Mouse (Mus musculus) brown adipose tissue, adult 24 weeks (tissue): ENCODE results near the gene Arl15. TPM values are rescaled to one million over a fixed set of nuclear protein-coding genes. Genes with fewer than 3 reads are reported as not detected.

Source experiments
- H3K27ac ChIP-seq: fragments of 200-500 bp; replicated peaks from 2 replicates; pipeline ENCODE4 v1.5.1; 2012; ENCODE audit warnings: low read depth, mild to moderate bottlenecking, low read length
- H3K4me1 ChIP-seq: fragments of 200-500 bp; 2 replicates; pipeline ENCODE4 v1.6.1; 2012; ENCODE audit warnings: low read length, mixed read lengths; ENCODE audit not compliant: control insufficient read depth, insufficient read depth, insufficient read length
- H3K4me3 ChIP-seq: fragments of 200-500 bp; 2 replicates; pipeline ENCODE4 v1.5.1; 2012; ENCODE audit warnings: low read depth, mild to moderate bottlenecking, low read length, moderate library complexity; ENCODE audit not compliant: insufficient read depth
- polyA plus RNA-seq: library from polyadenylated mRNA; stranded (reverse); fragments of >200 nt; gene quantifications from 2 replicates; pipeline ENCODE4 v1.2.4, GENCODE M21; 2012; ENCODE audit not compliant: missing spikeins, insufficient read depth, insufficient read length

The Arl15 gene
- polyA plus RNA-seq, 1 experiment = 9.0 TPM

DNA sequence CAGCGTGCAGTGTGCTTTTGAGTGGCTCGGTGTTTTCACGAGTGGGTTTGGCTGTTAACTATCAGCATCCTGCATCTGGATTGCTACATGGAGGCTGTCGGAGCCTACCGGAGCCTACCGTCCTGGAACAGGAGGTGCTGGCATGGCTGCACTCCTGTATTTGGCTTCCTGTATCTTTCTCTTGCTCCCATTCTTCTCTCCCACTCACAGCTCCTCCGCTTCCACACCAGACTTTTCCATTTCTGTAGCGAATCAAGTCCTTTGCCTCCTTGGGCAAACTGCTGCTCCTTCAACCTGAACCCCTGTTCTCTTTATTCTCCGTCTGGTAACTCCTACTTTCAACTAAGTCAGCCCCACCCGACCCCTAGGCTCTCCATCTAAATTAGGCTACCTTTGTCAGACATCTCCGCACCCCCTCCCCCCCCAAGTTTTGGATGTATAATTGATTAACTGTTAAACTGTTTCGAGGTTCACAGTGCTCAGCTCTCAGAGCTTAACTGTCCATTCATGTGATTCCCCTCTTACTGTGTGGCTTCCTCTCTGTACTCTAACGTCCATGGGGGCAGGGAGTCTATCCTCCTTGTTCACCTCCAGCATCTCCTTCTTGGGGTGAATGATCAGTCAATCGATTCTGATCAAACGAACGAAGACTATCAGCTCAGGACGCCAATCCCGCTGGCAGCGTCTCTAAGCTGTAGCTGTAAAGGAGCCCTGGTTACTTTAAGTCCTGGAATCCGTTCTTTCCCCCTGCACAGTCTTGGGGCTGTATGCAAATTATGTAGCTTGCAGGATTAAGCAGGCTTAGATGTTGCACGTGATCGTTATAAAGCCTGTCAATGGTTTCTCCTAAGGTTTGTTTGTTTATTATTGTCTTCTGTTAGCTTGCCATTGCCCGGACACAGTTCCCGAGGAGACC, 95.1 kb downstream of the Arl15 start:
- Histone ChIP-seq H3K4me3 (no peak overlapping the region), H3K27ac (no peak overlapping the region), H3K4me1 (no peaks in the 10 kb centered on the region)

DNA sequence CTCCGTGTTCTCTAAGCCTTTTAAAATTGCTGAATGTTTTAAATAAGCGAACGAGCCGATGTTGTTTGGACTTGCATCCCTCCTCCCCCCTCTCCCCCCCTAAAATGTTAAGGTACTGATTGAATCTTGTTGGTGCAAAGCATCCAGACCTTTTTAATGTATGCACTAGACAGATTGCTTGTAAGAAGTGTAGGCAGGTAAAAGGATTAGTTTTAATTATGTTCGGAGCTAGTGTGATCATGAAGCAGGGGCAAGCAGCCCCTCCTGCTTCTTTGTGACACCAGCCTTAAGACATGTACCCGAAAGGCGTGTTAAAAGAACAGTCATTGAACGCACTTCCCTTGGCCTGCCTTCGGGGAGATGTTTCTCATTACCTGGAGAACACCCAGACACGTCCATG, 102.4 kb downstream of the Arl15 start:
- no peak overlapping the region for H3K27ac ChIP-seq
- H3K4me1 ChIP-seq = 0 out of 2 replicates have a peak, but pooled peaks cover 2% of the 10 kb centered on the region
- H3K4me3 ChIP-seq = no peak overlapping the region

DNA sequence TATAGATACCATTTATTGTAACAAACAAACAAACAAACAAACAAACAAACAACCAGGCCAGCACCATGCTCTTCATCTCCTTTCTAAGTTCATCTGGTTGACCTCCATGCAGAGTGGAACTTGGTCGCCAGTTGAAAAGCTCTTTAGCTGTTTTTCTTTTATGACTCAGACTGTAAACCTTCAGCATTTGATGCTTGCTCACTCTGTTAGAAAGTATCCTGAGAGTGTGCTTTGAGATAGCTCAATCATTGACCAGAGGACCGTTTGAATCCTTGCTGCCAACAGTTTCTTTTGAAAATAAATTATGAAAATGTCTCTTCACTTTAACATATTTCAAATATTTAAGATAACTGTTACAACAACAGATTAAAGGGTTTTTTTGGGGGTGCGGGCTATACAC, 103.2 kb downstream of the Arl15 start:
- no peak overlapping the region for H3K27ac ChIP-seq
- 0 out of 2 replicates have a peak, but pooled peaks cover 2% of the 10 kb centered on the region for H3K4me1 ChIP-seq
- no peak overlapping the region for H3K4me3 ChIP-seq

DNA sequence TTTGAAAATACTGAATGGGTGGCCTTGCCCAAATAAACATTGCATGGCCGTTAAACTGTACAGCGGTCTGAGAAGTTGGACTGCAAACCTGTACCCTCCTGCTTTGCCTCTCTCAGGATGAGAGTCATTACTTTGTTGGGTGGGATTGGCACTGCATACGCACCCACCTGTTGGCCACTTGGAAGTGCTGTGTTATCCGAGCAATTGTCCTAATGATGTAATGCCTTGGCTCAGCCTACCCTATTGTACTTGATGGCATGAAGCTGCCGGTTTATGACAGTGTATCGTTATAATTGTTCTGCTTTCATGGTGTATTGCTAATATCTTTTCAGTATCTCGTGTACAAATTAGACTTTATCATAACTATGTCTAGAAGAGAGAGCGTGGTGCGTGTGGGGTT, 103.6 kb downstream of the Arl15 start:
- no peak overlapping the region for H3K27ac ChIP-seq
- H3K4me1 ChIP-seq = 0 out of 2 replicates have a peak, but pooled peaks cover 2% of the 10 kb centered on the region
- no peak overlapping the region for H3K4me3 ChIP-seq

DNA sequence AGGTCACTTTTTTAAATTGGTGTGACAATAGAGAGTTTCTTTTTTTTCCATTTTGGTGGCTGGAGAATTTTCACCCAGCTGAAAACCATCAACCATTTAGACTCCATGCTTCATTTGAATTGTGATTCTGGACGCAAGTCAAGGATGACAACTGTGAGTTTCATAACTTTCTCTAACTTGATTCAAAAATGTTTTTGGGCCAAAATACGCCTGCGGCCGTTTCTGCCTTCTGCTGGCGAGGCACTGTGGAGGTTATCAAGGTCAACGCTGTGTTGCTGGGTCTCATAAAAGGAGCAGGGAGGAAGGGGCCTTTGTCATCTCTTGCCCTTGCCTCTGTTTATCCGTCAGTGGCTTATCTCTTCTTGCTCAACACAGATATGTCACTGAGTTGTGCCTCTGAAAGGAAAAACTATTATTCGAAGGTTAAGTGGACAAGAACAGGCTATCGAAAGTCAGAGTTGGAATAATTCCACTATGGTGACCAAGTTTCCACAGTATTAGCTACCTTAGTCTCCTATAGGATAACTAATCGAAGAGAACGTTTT, 106.8 kb downstream of the Arl15 start:
- no peaks in the 10 kb centered on the region for H3K4me1 ChIP-seq
- H3K4me3 ChIP-seq = no peak overlapping the region
- H3K27ac ChIP-seq = peak overlapping the region; percentile 60

DNA sequence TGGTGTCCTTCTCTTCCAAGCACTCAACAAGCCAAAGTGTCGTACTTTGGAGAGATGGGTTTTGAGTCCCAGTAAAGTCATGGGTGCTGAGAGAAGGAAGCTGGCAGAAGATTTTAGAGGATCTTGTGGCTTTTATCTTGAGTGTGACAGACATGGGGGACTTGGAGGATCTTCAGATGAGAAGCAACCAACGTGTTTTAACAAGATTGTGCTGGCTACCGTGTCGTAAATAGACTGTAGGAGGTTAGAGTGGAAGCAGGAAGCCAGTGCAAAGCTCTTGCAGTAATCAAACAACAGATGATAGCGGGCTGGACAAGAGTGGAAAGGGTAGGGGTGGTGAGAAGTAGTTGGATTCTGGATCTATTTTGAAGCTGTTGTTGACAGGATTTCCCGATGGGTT, 109.0 kb downstream of the Arl15 start:
- no peaks in the 10 kb centered on the region for H3K4me1 ChIP-seq
- H3K4me3 ChIP-seq = no peak overlapping the region
- H3K27ac ChIP-seq = no peak overlapping the region

DNA sequence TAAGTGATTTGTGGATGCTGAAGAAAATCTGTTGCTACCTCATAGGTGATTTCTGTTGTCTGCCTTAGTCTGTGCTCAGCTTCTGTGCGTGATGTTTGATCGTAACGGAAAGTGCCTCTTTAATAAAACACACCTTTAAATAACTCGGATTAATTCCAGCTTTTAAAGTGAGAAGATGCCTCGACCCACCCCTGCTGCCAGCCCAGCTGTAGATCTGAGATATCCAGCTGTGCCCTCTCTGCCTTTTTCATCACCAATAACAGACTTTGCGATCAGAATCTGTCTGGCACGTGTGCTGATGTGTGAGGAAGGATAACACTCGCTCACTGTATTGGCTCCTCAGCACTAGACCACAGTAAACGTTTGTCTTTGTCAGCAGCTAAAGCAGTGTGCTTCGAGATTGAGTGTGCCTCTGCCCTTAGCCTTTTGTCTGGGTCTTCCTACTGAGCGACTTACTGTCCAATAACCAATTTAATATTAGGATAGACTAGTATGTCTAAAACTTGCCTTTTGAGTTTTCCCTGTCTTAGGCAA, 117.7 kb downstream of the Arl15 start:
- no peak overlapping the region for H3K4me3 ChIP-seq

DNA sequence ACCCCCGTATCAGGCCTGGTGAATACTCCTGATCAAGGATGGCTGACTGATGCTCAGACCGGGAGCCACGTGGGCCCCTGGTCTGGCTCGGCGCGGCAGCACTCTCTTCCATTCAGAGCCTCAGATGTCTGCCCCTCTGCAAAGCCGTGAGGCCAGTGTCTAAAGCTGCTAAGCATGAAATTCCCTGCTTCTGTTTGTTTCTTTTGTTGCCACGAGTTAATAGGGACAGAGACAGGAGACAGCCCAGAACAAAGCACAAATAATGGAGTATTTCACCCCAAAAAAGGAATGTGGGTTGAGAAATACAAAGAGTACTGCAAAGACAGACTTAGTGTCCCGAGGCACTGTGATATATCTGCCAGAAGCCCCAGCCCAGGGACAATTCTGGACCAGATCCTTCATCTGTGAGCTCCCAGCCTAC, 120.3 kb downstream of the Arl15 start:
- Histone ChIP-seq H3K27ac (no peak overlapping the region; the same call in 1 of the 2 replicates), H3K4me3 (no peak overlapping the region), H3K4me1 (no peaks in the 10 kb centered on the region)

More for the DNA sequence above, 117.7 kb downstream of the Arl15 start:
- no peaks in the 10 kb centered on the region for H3K4me1 ChIP-seq
- no peak overlapping the region for H3K27ac ChIP-seq

DNA sequence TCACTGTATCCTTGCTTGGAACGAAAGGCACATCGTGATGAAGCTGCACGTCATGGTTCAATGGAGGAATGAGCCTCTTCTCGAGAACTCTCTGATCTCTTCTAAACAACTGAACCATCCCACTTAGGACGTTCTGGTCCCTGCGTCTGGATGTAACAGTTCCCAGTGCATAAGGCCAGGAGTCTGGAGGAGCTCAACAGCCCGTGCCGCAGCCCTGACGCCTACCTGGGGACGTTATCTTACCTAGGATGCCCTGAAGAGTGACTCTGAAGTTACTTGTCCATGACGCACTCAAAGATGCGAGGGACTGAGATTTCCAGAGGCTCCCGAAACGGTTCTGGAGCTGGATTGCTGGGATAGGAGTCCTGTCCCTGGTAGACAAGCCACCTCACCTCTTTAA, 121.4 kb downstream of the Arl15 start:
- no peaks in the 10 kb centered on the region for H3K4me1 ChIP-seq
- H3K27ac ChIP-seq = no peak overlapping the region

DNA sequence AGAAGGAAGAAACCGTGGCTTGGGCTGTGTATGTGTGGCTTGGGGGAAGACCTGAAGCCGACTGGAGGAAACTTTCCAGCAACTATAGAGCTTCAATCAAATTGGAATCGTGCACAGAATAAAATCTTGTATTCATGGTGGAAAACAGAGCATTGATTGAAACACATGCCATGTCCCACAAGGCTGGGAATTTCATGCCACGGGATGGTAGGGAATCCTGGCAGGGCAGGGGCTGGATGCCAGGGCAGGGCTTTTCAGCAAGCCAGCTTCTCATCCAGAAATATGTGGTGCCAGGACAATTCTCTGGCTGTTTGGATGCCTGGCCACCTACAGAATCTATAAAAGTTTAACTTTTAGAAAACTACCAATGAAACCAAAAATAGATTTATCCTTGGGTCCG, 122.5 kb downstream of the Arl15 start:
- no peak overlapping the region for H3K4me3 ChIP-seq
- H3K4me1 ChIP-seq = no peaks in the 10 kb centered on the region
- H3K27ac ChIP-seq = no peak overlapping the region

More for the DNA sequence above, 121.4 kb downstream of the Arl15 start:
- H3K4me3 ChIP-seq = no peak overlapping the region

DNA sequence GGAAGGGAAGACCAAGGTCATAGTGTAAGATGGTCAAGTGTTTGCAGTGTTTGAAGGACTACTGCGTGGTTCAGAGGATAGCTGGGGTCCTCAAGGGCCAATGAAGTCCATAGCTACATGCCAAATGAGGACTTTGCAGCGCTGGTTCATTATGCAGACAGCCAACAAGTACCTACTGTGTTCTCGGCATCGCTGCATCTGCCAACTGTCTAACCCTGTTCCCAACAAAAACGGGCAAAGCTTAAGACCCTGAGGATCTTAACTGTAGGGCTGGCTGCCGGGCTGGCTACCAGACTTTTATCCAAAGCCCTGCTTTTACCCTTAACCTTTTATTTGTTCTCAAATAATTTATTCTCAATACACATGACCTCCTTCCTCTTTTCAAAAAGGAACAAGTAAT, 123.1 kb downstream of the Arl15 start:
- H3K4me1 ChIP-seq = no peaks in the 10 kb centered on the region
- H3K27ac ChIP-seq = no peak overlapping the region
- H3K4me3 ChIP-seq = no peak overlapping the region

DNA sequence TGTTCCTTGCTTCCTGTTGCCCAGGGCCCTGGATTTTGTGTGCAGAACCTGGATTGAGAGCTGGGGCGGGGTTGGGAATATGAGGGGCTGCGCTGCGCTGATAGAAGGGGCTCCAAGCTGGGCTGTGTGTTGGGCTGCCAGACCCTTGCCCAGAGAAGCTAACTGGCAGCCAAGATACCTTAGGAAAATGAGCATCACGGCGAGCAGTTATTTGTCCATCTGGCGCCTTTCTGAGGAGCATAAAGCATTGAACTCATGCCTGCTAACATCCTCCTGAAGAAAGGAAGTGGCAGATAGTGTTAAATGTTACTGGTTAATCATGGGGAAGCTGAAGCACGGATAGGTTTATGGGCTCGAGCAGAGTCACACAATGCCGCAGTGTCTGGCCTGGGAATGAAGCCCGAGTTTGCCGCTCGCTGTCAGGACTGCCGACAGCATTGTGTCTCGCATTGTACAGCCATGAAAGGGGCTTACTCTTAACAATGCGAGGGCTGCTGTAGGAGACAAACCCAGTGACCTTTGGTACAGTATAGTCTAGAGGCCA, 123.6 kb downstream of the Arl15 start:
- no peak overlapping the region for H3K4me3 ChIP-seq
- no peak overlapping the region for H3K27ac ChIP-seq
- no peaks in the 10 kb centered on the region for H3K4me1 ChIP-seq

DNA sequence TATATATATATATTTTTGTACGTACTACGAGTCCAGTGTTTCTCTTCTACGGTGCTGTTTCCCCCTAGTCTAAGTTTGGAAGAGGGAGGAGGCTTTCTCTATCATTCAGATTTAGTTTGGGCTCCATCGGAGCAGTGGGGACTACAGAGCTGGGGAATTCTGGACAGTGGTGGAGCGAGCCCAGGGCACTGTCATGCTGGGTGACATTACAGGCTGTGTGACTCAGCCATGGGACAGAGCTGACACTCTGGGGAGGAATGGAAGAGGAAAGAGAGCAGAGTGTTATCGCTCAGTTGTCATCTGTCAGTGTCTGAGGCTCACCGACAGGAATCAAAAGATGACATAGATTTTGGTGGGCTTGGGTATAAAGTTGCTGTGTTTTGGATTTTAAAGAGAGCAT, 124.4 kb downstream of the Arl15 start:
- H3K4me3 ChIP-seq = no peak overlapping the region
- no peak overlapping the region for H3K27ac ChIP-seq
- H3K4me1 ChIP-seq = no peaks in the 10 kb centered on the region

DNA sequence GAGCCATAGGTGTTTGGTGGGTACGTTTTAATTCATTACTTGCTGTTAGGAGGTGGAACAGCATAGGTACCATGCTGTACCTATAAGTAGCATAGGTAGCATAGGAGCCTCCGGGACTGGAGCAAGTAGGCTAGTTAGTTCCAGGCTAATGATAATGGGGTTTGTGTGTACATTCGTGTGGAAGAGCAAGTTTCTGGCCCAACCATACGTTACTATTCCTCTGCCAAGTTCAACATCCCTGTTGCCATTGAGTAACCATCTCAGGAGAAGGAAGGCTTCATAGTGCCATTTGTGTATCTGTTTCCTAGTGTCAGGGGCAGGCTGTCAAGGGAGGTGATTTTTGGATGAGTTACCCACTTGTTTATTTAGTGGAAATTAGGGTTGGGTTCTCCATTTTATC, 141.4 kb downstream of the Arl15 start:
- Histone ChIP-seq H3K4me3 (no peak overlapping the region), H3K4me1 (peaks cover 9% of the 10 kb centered on the region), H3K27ac (no peak overlapping the region)

DNA sequence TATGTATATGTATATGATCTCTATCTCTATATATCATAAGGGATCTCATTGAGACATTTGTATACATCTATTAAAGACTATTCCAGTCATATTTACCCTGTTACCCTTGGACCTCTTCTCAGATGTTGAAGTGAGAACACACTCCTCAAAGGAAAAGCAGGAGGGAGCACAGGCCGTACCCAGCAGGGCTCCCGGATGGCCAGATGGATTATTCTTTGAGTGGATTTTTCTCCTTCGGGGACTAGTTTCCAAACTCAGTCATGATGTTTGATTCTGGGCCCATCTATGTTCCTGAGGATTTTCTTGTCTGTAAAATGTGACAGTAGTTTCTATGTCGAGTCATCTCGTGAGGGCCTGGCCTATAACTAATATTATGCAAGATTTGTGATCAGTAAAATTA, 142.9 kb downstream of the Arl15 start:
- Histone ChIP-seq H3K4me3 (no peak overlapping the region), H3K27ac (no peak overlapping the region), H3K4me1 (peaks cover 7% of the 10 kb centered on the region)
